Mouse (Mus musculus): ENCODE results near the gene Abcg1. TPM values are rescaled to one million over a fixed set of nuclear protein-coding genes. Genes with fewer than 3 reads are reported as not detected.
A peak's percentile ranks its signal among the peaks of the same experiment; 100 is the strongest.

Gene Abcg1
- polyA plus RNA-seq, 1 experiment from 2014 or later, result 6.3 TPM

- 88% methylated on average over 22 of the region's 22 CpGs for WGBS
- H3K27ac ChIP-seq (replicated peaks; ENCODE audit: low read depth, low read length), result no peak overlapping the region
- ATAC-seq (ENCODE audit: insufficient number of reproducible peaks, low FRiP score, low TSS enrichment, low read depth), result no peak
Measured at GRCm38 (mm10) chr17:31036168-31036876, 21.2 kb upstream of the Abcg1 start.

DNA sequence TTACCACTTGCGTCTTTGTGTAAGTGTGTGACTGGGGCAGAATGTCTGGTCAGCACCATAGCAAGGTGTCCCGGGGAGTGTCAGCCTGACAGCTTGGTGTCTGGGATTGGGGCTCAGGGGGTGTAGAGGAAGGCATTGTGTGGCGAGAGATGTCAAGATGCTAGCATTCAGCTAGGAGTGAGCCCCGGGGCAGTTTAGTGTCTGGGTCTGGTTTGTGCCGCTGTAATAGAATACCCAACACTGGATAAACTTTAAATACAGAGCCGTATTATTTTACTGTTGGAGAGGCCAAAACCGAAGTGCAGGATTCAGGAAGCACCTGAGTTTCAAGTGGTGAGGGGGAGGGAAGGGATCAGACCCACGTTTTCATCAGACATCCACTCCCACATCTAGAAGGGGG is 20.1 kb upstream of the Abcg1 start:
- no peak overlapping the region for H3K4me3 ChIP-seq (ENCODE audit: low read depth, low read length)
- H3K36me3 ChIP-seq (ENCODE audit: control insufficient read depth, insufficient read depth, low read length), result no peaks in the 10 kb centered on the region
- H3K27me3 ChIP-seq (ENCODE audit: control insufficient read depth, insufficient read depth, low read length), result no peaks in the 10 kb centered on the region
- H3K27ac ChIP-seq (replicated peaks; ENCODE audit: low read depth, low read length), result no peak overlapping the region
- 0 out of 2 replicates have a peak, but pooled peaks cover 5% of the 10 kb centered on the region for H3K4me1 ChIP-seq (ENCODE audit: control insufficient read depth, insufficient read depth, low read length)
- H3K4me2 ChIP-seq (ENCODE audit: low read depth, severe bottlenecking), result no peak overlapping the region
- WGBS, result 66% methylated on average over 8 of the region's 8 CpGs
- no peak overlapping the region for H3K9ac ChIP-seq (ENCODE audit: low read length)
- DNase-seq (ENCODE audit: low spot score) (no peak), ATAC-seq (ENCODE audit: insufficient number of reproducible peaks, low FRiP score, low TSS enrichment, low read depth) (no peak)
- no peaks in the 10 kb centered on the region for H3K9me3 ChIP-seq (ENCODE audit: control insufficient read depth, low read length)

More at GRCm38 (mm10) chr17:31036168-31036876, 21.2 kb upstream of the Abcg1 start:
- DNase-seq (ENCODE audit: low spot score), result no peak
- no peak overlapping the region for H3K4me2 ChIP-seq (ENCODE audit: low read depth, severe bottlenecking)
- no peaks in the 10 kb centered on the region for H3K9me3 ChIP-seq (ENCODE audit: control insufficient read depth, low read length)
- no peaks in the 10 kb centered on the region for H3K27me3 ChIP-seq (ENCODE audit: control insufficient read depth, insufficient read depth, low read length)
- no peak overlapping the region for H3K4me3 ChIP-seq (ENCODE audit: low read depth, low read length)
- no peaks in the 10 kb centered on the region for H3K36me3 ChIP-seq (ENCODE audit: control insufficient read depth, insufficient read depth, low read length)
- no peak overlapping the region for H3K9ac ChIP-seq (ENCODE audit: low read length)
- 0 out of 2 replicates have a peak, but pooled peaks cover 5% of the 10 kb centered on the region for H3K4me1 ChIP-seq (ENCODE audit: control insufficient read depth, insufficient read depth, low read length)

DNA sequence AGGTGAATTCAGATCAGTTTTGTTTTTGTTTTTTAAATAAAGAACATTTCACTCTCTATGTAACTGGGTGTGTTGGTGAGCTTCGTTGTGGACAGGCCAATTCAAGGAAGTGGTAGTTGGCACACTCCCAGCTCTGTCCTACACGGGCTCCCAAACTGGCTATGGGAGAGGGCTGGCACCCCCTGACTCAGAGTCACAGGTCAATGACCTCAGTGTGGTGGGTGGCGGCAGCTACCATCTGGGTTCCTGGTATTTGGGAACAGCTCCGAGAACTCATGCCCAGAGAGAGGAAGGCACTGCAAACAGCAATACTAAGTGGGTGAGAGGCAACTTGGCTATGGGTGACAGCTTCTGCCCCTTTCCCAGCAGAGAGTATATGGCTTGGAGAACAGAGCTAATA is 19.1 kb upstream of the Abcg1 start:
- no peak overlapping the region for H3K9ac ChIP-seq (ENCODE audit: low read length)
- no peaks in the 10 kb centered on the region for H3K36me3 ChIP-seq (ENCODE audit: control insufficient read depth, insufficient read depth, low read length)
- no peak overlapping the region for H3K4me2 ChIP-seq (ENCODE audit: low read depth, severe bottlenecking)
- no peak overlapping the region for H3K4me3 ChIP-seq (ENCODE audit: low read depth, low read length)
- 77% methylated on average over 4 of the region's 4 CpGs for WGBS
- no peak for ATAC-seq (ENCODE audit: insufficient number of reproducible peaks, low FRiP score, low TSS enrichment, low read depth)
- H3K9me3 ChIP-seq (ENCODE audit: control insufficient read depth, low read length), result no peaks in the 10 kb centered on the region
- 0 out of 2 replicates have a peak, but pooled peaks cover 5% of the 10 kb centered on the region for H3K4me1 ChIP-seq (ENCODE audit: control insufficient read depth, insufficient read depth, low read length)
- no peak overlapping the region for H3K27ac ChIP-seq (replicated peaks; ENCODE audit: low read depth, low read length)
- H3K27me3 ChIP-seq (ENCODE audit: control insufficient read depth, insufficient read depth, low read length), result no peaks in the 10 kb centered on the region
- no peak for DNase-seq (ENCODE audit: low spot score)

- Histone ChIP-seq H3K27ac (replicated peaks; ENCODE audit: low read depth, low read length) (no peak overlapping the region), H3K9me3 (ENCODE audit: control insufficient read depth, low read length) (no peaks in the 10 kb centered on the region), H3K4me3 (ENCODE audit: low read depth, low read length) (no peak overlapping the region), H3K4me1 (ENCODE audit: control insufficient read depth, insufficient read depth, low read length) (0 out of 2 replicates have a peak, but pooled peaks cover 5% of the 10 kb centered on the region), H3K9ac (ENCODE audit: low read length) (no peak overlapping the region), H3K4me2 (ENCODE audit: low read depth, severe bottlenecking) (no peak overlapping the region), H3K36me3 (ENCODE audit: control insufficient read depth, insufficient read depth, low read length) (no peaks in the 10 kb centered on the region), H3K27me3 (ENCODE audit: control insufficient read depth, insufficient read depth, low read length) (no peaks in the 10 kb centered on the region)
- WGBS, result 63% methylated on average over 7 of the region's 7 CpGs
- no peak for DNase-seq (ENCODE audit: low spot score)
- no peak for ATAC-seq (ENCODE audit: insufficient number of reproducible peaks, low FRiP score, low TSS enrichment, low read depth)
Measured at GRCm38 (mm10) chr17:31039626-31040025, 17.8 kb upstream of the Abcg1 start.

- Histone ChIP-seq H3K4me3 (ENCODE audit: low read depth, low read length) (no peak overlapping the region), H3K9ac (ENCODE audit: low read length) (no peak overlapping the region), H3K36me3 (ENCODE audit: control insufficient read depth, insufficient read depth, low read length) (no peaks in the 10 kb centered on the region), H3K4me2 (ENCODE audit: low read depth, severe bottlenecking) (no peak overlapping the region), H3K27me3 (ENCODE audit: control insufficient read depth, insufficient read depth, low read length) (no peaks in the 10 kb centered on the region), H3K4me1 (ENCODE audit: control insufficient read depth, insufficient read depth, low read length) (0 out of 2 replicates have a peak, but pooled peaks cover 5% of the 10 kb centered on the region), H3K27ac (replicated peaks; ENCODE audit: low read depth, low read length) (no peak overlapping the region), H3K9me3 (ENCODE audit: control insufficient read depth, low read length) (no peaks in the 10 kb centered on the region)
- ATAC-seq (ENCODE audit: insufficient number of reproducible peaks, low FRiP score, low TSS enrichment, low read depth), result no peak
- WGBS, result 77% methylated on average over 7 of the region's 7 CpGs
- no peak for DNase-seq (ENCODE audit: low spot score)
Measured at GRCm38 (mm10) chr17:31040421-31040820, 17.1 kb upstream of the Abcg1 start.

DNA sequence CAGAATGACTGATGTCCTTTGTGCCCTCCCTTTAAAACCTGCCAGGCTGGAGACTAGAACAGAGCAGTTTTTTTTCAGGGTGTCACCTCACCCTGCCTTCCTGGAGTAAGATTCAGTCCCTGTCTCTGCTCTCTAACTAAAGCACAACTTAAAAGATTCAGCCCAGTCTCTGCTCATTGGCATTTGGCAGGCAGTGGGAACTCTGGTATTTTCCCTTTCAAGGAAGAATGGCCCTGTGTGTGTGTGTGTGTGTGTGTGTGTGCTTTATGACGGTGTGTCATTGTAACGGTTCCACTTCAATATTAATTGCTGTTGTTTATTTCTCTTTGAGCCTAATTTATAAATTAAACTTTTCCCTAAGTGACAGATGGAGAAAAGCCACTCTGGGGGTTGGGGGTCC is 14.7 kb upstream of the Abcg1 start:
- DNase-seq (ENCODE audit: low spot score), result no peak
- Histone ChIP-seq H3K27ac (replicated peaks; ENCODE audit: low read depth, low read length) (no peak overlapping the region), H3K27me3 (ENCODE audit: control insufficient read depth, insufficient read depth, low read length) (no peaks in the 10 kb centered on the region), H3K4me1 (ENCODE audit: control insufficient read depth, insufficient read depth, low read length) (no peaks in the 10 kb centered on the region), H3K9me3 (ENCODE audit: control insufficient read depth, low read length) (no peaks in the 10 kb centered on the region), H3K9ac (ENCODE audit: low read length) (no peak overlapping the region), H3K4me2 (ENCODE audit: low read depth, severe bottlenecking) (no peak overlapping the region), H3K36me3 (ENCODE audit: control insufficient read depth, insufficient read depth, low read length) (no peaks in the 10 kb centered on the region), H3K4me3 (ENCODE audit: low read depth, low read length) (no peak overlapping the region)
- WGBS, result 80% methylated on average over 2 of the region's 2 CpGs
- no peak for ATAC-seq (ENCODE audit: insufficient number of reproducible peaks, low FRiP score, low TSS enrichment, low read depth)

DNA sequence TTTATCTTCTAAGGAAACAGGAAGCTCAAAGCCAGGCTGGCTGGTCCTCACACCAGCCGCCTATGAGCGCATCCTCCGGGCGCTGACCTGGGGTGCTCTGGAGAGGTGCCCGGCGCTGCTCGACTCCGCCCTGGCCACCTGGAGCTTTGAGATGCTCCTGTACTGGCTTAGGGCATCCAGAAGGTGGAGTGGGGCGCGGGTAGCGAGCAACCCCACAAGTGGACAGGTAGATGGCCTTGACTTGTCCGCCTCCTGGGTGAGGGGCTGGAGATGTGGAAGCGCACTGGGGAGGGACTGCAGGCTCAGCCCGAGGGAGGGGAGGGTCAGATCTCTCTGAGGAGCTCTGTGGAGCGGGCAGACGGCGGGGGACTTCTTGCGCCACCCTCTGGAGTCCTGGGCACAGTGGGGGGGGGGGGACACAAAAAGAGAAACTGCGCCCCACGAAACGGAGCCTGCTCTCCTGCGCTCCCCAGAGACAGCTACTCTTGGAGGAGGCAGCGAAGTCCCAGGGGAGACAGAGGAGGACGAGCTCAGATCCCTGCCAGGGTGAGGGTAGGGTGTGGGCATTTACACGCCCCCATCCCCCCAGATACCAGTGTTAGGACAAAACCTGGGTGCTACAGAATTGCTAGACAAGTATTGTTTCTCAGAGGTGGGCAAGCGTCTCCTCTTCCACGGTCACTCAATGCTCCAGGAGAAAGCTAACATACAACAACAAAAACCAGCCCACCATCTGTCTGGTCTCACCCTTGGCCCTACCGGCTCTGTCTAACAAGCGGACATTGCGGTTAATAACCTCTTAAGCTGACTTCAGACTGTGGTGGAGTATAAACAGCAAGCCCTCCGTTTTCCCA is 643 bp downstream of the Abcg1 start:
- Histone ChIP-seq H3K27ac (replicated peaks; ENCODE audit: low read depth, low read length) (no peak overlapping the region), H3K27me3 (ENCODE audit: control insufficient read depth, insufficient read depth, low read length) (peaks cover 23% of the 10 kb centered on the region), H3K9ac (ENCODE audit: low read length) (peak overlapping the region; percentile 28; the same call in 1 of the 2 replicates), H3K36me3 (ENCODE audit: control insufficient read depth, insufficient read depth, low read length) (no peaks in the 10 kb centered on the region), H3K4me2 (ENCODE audit: low read depth, severe bottlenecking) (peak overlapping the region; percentile 81), H3K4me1 (ENCODE audit: control insufficient read depth, insufficient read depth, low read length) (peaks cover 19% of the 10 kb centered on the region), H3K9me3 (ENCODE audit: control insufficient read depth, low read length) (no peaks in the 10 kb centered on the region), H3K4me3 (ENCODE audit: low read depth, low read length) (peak overlapping the region; percentile 38)
- WGBS, result 2% methylated on average over 31 of the region's 31 CpGs
- ATAC-seq (ENCODE audit: insufficient number of reproducible peaks, low FRiP score, low TSS enrichment, low read depth), result no peak
- peak; percentile 37 for DNase-seq (ENCODE audit: low spot score)

- Histone ChIP-seq H3K4me1 (ENCODE audit: control insufficient read depth, insufficient read depth, low read length) (peaks cover 19% of the 10 kb centered on the region), H3K27me3 (ENCODE audit: control insufficient read depth, insufficient read depth, low read length) (peaks cover 23% of the 10 kb centered on the region), H3K27ac (replicated peaks; ENCODE audit: low read depth, low read length) (no peak overlapping the region), H3K9me3 (ENCODE audit: control insufficient read depth, low read length) (no peaks in the 10 kb centered on the region), H3K4me3 (ENCODE audit: low read depth, low read length) (peak overlapping the region; percentile 38), H3K9ac (ENCODE audit: low read length) (no peak overlapping the region), H3K36me3 (ENCODE audit: control insufficient read depth, insufficient read depth, low read length) (no peaks in the 10 kb centered on the region), H3K4me2 (ENCODE audit: low read depth, severe bottlenecking) (peak overlapping the region; percentile 81)
- DNase-seq (ENCODE audit: low spot score), result peak; percentile 52
- ATAC-seq (ENCODE audit: insufficient number of reproducible peaks, low FRiP score, low TSS enrichment, low read depth), result no peak
- 4% methylated on average over 13 of the region's 13 CpGs for WGBS
Measured at GRCm38 (mm10) chr17:31058745-31059085, 1.2 kb downstream of the Abcg1 start.
